Mouse (Mus musculus) ZHBTc4 (cell line): ENCODE measurements around the gene 1700017N19Rik.
"Not testable (repeated sequence)": the region's sequence is repeated elsewhere in the genome, so short reads cannot be mapped to it uniquely, and the experiment has no call there.

ENCODE experiments used
- DNase-seq: peaks from one replicate; pipeline ENCODE4 v3.0.0-alpha.2; 2011; ENCODE audit warnings: low read depth, low spot score

The 1700017N19Rik gene

GRCm38 (mm10) chr10:100590323-100590722 lies at the start of gene 1700017N19Rik, which contains the start of gene 4930430F08Rik:
Gene 1700017N19Rik, plus strand, starts transcription at chr10:100590484.
Gene 4930430F08Rik, minus strand, starts transcription at chr10:100590423.
- no peak for DNase-seq

- DNase-seq, result no peak
Measured at GRCm38 (mm10) chr10:100556566-100557175, 33.6 kb upstream of the 1700017N19Rik start.

- not testable (repeated sequence) for DNase-seq
Measured at GRCm38 (mm10) chr10:100560194-100560883, 29.9 kb upstream of the 1700017N19Rik start.

- no peak for DNase-seq
Measured at GRCm38 (mm10) chr10:100564112-100564511, 26.2 kb upstream of the 1700017N19Rik start.

- DNase-seq, result no peak
Measured at GRCm38 (mm10) chr10:100571707-100572106, 18.6 kb upstream of the 1700017N19Rik start.

- no peak for DNase-seq
Measured at GRCm38 (mm10) chr10:100574505-100575149, 15.7 kb upstream of the 1700017N19Rik start.

GRCm38 (mm10) chr10:100575294-100575693 lies 15.0 kb upstream of the 1700017N19Rik start:
- DNase-seq, result no peak

- DNase-seq, result no peak
Measured at GRCm38 (mm10) chr10:100584178-100584577, 6.1 kb upstream of the 1700017N19Rik start.

- no peak for DNase-seq
Measured at GRCm38 (mm10) chr10:100588524-100588923, 1.8 kb upstream of the 1700017N19Rik start.

GRCm38 (mm10) chr10:100588932-100589388 lies 1.3 kb upstream of the 1700017N19Rik start:
- DNase-seq, result peak; percentile 91

GRCm38 (mm10) chr10:100598339-100598738 lies 8.1 kb downstream of the 1700017N19Rik start:
- no peak for DNase-seq

- no peak for DNase-seq
Measured at GRCm38 (mm10) chr10:100603511-100603910, 13.2 kb downstream of the 1700017N19Rik start.

- DNase-seq, result no peak
Measured at GRCm38 (mm10) chr10:100604254-100604653, 14.0 kb downstream of the 1700017N19Rik start.

- DNase-seq, result no peak
Measured at GRCm38 (mm10) chr10:100617233-100617903, 27.1 kb downstream of the 1700017N19Rik start.

- DNase-seq, result no peak
Measured at GRCm38 (mm10) chr10:100619474-100619873, 29.2 kb downstream of the 1700017N19Rik start.

- DNase-seq, result no peak
Measured at GRCm38 (mm10) chr10:100620040-100620439, 29.8 kb downstream of the 1700017N19Rik start.

- DNase-seq, result no peak
Measured at GRCm38 (mm10) chr10:100622494-100622893, 32.2 kb downstream of the 1700017N19Rik start.

GRCm38 (mm10) chr10:100629762-100630438 lies 39.6 kb downstream of the 1700017N19Rik start:
- DNase-seq, result peak; percentile 45

GRCm38 (mm10) chr10:100642887-100643286 lies 52.6 kb downstream of the 1700017N19Rik start:
- DNase-seq, result no peak

- no peak for DNase-seq
Measured at GRCm38 (mm10) chr10:100645331-100645935, 55.1 kb downstream of the 1700017N19Rik start.

GRCm38 (mm10) chr10:100654183-100654582 lies 63.9 kb downstream of the 1700017N19Rik start:
- no peak for DNase-seq
